Mouse (Mus musculus): ENCODE data around the gene Cblb. TPM values are rescaled to one million over a fixed set of nuclear protein-coding genes. Genes with fewer than 3 reads are reported as not detected.

The Cblb gene
- total RNA-seq, 2 experiments from 2014 or later = 18.0 to 18.7 TPM

- intact Hi-C loops (cut with DNase I) = loop anchor here (10.0 kb wide), 1 partner anchor 721 kb away; no protein-coding TSS in a partner anchor
- no peak for DNase-seq
Measured at GRCm38 (mm10) chr16:52036295-52036694, 5.3 kb downstream of the Cblb start.

DNA sequence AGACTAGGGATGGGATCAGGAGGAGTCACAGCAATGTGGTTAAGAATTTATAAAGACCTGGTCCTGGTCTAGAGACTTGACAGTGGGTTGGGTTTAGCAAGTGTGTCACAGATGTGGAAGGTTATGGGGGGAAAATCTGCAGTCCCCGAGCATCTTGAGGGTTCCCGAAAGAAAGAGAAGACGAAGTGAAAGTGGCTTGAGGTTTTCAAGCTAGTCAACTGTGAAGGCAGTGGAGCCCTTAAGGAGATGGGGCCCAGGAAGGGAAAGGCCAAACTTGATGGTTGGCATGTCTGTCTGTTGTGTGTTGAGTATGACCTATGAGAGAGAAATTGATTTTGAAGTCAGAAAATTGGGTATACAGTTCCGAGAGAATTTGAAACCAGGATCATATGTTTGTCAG lies 7.3 kb downstream of the Cblb start:
- intact Hi-C loops (cut with DNase I) = loop anchor here (10.0 kb wide), 1 partner anchor 723 kb away; no protein-coding TSS in a partner anchor
- DNase-seq = no peak

- DNase-seq = no peak
- intact Hi-C loops (cut with DNase I) = loop anchor here (10.0 kb wide), 1 partner anchor 724 kb away; no protein-coding TSS in a partner anchor
Measured at GRCm38 (mm10) chr16:52038821-52039220, 7.8 kb downstream of the Cblb start.

DNA sequence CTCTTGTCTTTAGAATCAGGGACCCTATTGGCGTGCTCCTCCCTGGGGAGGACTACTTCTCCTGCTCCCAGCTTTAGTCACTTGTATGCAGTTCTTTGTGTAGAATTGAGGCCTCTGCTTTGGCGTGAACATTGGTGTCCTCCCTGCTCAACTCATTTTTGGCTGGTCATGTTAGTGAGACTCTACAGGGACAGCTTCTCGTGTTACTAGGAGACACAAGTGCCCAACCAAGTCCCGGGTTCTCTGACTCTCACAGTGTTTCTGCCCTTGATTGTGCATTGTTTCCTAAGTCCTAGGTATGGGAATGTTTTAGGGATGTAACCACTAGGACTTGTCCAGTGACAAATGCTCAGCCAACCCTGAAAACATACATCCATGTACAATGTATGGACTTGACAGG lies 9.9 kb downstream of the Cblb start:
- intact Hi-C loops (cut with DNase I) = no loop called here

DNA sequence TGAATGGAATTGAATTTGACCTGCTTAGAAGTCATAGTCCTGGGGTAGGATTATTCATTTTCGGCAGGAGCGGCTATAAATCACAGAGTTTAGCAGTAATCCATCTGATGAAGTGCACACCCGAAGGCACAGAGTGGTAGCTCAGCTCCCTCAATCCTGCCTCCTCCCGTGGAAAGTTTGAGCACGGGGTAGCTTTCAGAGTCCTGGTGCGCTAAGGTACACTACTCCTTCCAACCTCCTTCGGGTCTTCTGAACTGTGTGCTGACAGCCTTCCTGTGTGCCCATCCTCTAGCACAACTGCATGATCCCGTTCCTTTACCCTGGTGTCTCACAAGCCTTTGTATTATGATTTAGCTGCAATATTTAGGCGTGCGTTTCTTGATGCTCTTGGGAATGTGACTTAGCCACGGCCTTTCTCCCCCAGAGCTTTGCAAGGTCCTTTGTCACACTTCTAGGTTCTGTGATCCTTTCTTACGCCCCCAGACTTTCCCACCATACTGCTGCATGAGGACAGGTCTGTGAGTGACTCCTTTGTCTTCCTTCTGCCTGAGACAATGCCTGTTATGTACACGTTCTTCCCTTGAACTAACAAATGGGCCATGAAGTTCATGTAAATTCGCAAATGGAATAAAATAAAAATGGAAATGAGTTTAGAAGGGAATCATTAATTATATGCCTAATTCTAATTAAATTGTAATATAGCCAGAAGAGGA lies 11.8 kb downstream of the Cblb start:
- intact Hi-C loops (cut with DNase I) = no loop called here
- DNase-seq = no peak

More for the DNA sequence above, 9.9 kb downstream of the Cblb start:
- DNase-seq = peak in 1 of 2 experiments; percentile 30

GRCm38 (mm10) chr16:52043380-52044117 lies 12.5 kb downstream of the Cblb start:
- no peak for DNase-seq
- intact Hi-C loops (cut with DNase I) = no loop called here

- intact Hi-C loops (cut with DNase I) = no loop called here
- DNase-seq = no peak
Measured at GRCm38 (mm10) chr16:52044518-52044917, 13.5 kb downstream of the Cblb start.

GRCm38 (mm10) chr16:52044985-52045384 lies 14.0 kb downstream of the Cblb start:
- intact Hi-C loops (cut with DNase I) = no loop called here
- DNase-seq = no peak

GRCm38 (mm10) chr16:52046464-52046863 lies 15.4 kb downstream of the Cblb start:
- intact Hi-C loops (cut with DNase I) = no loop called here
- no peak for DNase-seq

DNA sequence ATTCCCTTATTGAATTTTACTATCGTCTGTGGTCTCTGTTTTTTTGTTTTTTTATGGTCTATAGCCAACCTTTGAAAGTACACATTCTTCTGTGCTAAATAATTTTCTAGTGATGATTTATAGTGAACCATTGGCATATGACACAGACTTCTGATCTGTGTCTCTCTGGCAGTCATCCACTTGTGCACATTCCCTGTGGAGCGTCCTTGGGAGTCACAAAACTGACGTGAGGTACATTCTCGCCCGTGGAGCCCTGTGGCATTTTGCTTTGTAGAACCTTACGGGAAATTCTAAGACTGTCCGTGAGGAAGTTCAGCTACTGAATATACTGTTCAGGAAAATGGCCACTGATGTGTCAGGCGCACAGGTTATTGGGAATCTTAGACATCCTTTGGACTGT lies 20.1 kb downstream of the Cblb start:
- DNase-seq = no peak
- intact Hi-C loops (cut with DNase I) = loop anchor here (2.0 kb wide), 1 partner anchor 16 kb away; no protein-coding TSS in a partner anchor

- no peak for DNase-seq
Measured at GRCm38 (mm10) chr16:52052734-52053133, 21.7 kb downstream of the Cblb start.

DNA sequence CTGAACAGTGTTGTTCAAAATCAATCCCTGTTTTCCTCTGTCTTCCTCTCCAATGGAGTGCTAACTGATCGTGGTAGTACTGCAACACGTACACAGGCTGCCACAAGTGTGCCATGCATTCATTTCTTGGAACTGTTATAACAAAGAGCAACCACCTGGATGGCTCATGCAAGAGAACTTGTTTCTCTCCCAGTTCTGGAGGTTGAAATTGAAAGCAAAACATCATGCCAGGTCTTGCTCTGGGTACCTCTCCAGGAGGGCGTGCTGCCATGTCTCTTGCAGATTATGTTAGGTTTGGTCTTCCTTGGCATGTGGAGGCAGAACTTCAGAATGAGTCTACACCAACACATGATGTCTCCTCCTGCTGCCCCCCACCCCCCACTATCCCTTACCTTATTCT lies 24.2 kb downstream of the Cblb start:
- DNase-seq = no peak
- intact Hi-C loops (cut with DNase I) = no loop called here

More at GRCm38 (mm10) chr16:52052734-52053133, 21.7 kb downstream of the Cblb start:
- intact Hi-C loops (cut with DNase I) = no loop called here

GRCm38 (mm10) chr16:52056164-52056563 lies 25.1 kb downstream of the Cblb start:
- DNase-seq = peak in 1 of 2 experiments; percentile 22
- intact Hi-C loops (cut with DNase I) = no loop called here

- no peak for DNase-seq
- intact Hi-C loops (cut with DNase I) = no loop called here
Measured at GRCm38 (mm10) chr16:52057335-52057734, 26.3 kb downstream of the Cblb start.

GRCm38 (mm10) chr16:52059535-52059934 lies 28.5 kb downstream of the Cblb start:
- DNase-seq = peak in 1 of 2 experiments; percentile 15
- intact Hi-C loops (cut with DNase I) = no loop called here

DNA sequence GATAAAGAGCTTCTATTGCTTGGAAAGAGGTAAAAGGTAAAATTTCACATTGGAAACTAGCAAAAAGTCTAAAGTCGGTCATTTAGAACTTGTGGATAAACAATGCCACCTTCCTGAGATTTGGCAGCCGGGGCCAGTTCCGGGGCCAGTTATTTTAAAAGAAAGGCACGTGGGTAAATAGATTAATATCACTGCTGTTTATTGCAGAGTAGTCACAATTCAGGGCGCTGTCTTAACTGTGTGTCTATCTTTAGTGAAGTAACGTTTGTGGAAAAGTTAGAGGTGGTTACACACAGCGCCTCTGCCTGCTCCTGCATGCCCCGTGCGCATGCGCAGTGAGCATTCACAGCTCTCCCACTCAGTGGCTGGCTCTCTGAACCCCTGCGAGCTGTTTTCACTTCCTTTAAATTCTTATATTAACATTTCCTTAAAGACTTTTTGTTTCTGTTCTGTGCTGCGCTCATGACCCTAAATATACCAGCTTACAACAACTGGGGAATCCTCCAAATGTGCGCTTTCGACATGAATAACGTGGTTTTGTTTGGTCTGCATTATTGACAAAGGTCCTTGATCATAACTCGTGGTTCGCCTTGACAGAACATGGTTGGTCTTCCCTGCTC lies 29.2 kb downstream of the Cblb start:
- DNase-seq = peak; percentile 60 to 63
- intact Hi-C loops (cut with DNase I) = no loop called here

GRCm38 (mm10) chr16:52061015-52061481 lies 30.0 kb downstream of the Cblb start:
- DNase-seq = peak in 1 of 2 experiments; percentile 46
- intact Hi-C loops (cut with DNase I) = no loop called here

GRCm38 (mm10) chr16:52064309-52065105 lies 33.5 kb downstream of the Cblb start:
- peak in 1 of 2 experiments; percentile 25 for DNase-seq

GRCm38 (mm10) chr16:52067632-52068516 lies 36.8 kb downstream of the Cblb start:
- no peak for DNase-seq
- intact Hi-C loops (cut with DNase I) = no loop called here

More at GRCm38 (mm10) chr16:52064309-52065105, 33.5 kb downstream of the Cblb start:
- intact Hi-C loops (cut with DNase I) = no loop called here
